Mouse (Mus musculus) embryonic facial prominence, embryonic 10.5 days (tissue): ENCODE measurements around the gene Arxes2. TPM values are rescaled to one million over a fixed set of nuclear protein-coding genes. Genes with fewer than 3 reads are reported as not detected.
A peak's percentile ranks its signal among the peaks of the same experiment; 100 is the strongest.
"Not testable (repeated sequence)": the region's sequence is repeated elsewhere in the genome, so short reads cannot be mapped to it uniquely, and the experiment has no call there.

ENCODE experiments used
- DNase-seq: peaks from one replicate; pipeline ENCODE4 v3.0.0-alpha.2; 2017; ENCODE audit warnings: low spot score
- H3K27ac ChIP-seq: fragments of 300-500 bp; sonication (generic); replicated peaks from 2 replicates; pipeline ENCODE4 v1.5.1; 2016; ENCODE audit warnings: mild to moderate bottlenecking
- H3K27me3 ChIP-seq: fragments of 300-500 bp; sonication (generic); replicated peaks from 2 replicates; pipeline ENCODE4 v1.6.1; 2016; ENCODE audit warnings: low read depth, mild to moderate bottlenecking; ENCODE audit not compliant: poor library complexity, severe bottlenecking
- H3K36me3 ChIP-seq: fragments of 300-500 bp; sonication (generic); replicated peaks from 2 replicates; pipeline ENCODE4 v1.6.1; 2016; ENCODE audit warnings: mild to moderate bottlenecking, moderate library complexity
- H3K4me1 ChIP-seq: fragments of 300-500 bp; sonication (generic); 2 replicates; pipeline ENCODE4 v1.6.1; 2016
- H3K4me3 ChIP-seq: fragments of 300-500 bp; sonication (generic); 2 replicates; pipeline ENCODE4 v1.5.1; 2016; ENCODE audit warnings: mild to moderate bottlenecking, moderate library complexity
- H3K9me3 ChIP-seq: fragments of 300-500 bp; sonication (generic); 2 replicates; pipeline ENCODE4 v1.6.1; 2016; ENCODE audit warnings: mild to moderate bottlenecking
- WGBS: fragments of 180-500 bp; shearing (Covaris S2); methylation state at CpG from one replicate; pipeline ENCODE4 v1.1.7; 2016; 5-methylcytosine and 5-hydroxymethylcytosine counted together
- polyA plus RNA-seq: library from polyadenylated mRNA; unstranded; fragments of >200 nt; fragmentation: Nextera tagmentation; extraction: Ambion mirVana; gene quantifications from 2 replicates; pipeline ENCODE4 v1.2.1, GENCODE M21; 2016

The Arxes2 gene
- 89.6 and 91.8 TPM in 2 replicates for polyA plus RNA-seq

DNA sequence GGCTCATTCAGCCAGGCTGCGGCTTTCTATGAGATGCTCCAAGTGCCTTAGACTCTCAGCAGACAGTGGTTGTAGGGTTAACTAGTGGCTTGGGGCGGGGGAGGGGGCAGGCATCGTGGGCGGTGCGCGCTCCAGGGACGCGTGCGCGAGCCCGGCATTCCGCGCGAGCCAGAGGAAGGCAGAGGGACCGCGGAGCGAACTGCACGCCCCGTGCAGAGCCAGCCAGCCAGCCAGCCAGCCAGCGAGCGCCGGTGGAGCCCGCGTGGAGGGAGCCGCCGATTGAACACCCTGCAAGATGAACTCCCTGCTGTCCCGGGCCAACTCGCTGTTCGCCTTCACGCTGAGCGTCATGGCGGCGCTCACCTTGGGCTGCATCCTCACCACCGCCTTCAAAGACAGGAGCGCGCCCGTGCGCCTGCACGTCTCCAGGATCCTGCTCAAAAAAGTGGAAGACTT, at the start of gene Arxes2:
Gene Arxes2 (plus strand): TSS at position 161 of the 456 bp plus-strand sequence.
- not testable (repeated sequence) for H3K36me3 ChIP-seq, DNase-seq, H3K4me1 ChIP-seq, H3K9me3 ChIP-seq
- H3K27ac ChIP-seq, result peak within 1 kb of the TSS; percentile 63
- WGBS, result 31% methylated on average over 23 of the region's 39 CpGs
- peak within 1 kb of the TSS; percentile 50 for H3K4me3 ChIP-seq
- H3K27me3 ChIP-seq, result peaks cover 12% of the 10 kb centered on the region; the same call in 1 of the 2 replicates

DNA sequence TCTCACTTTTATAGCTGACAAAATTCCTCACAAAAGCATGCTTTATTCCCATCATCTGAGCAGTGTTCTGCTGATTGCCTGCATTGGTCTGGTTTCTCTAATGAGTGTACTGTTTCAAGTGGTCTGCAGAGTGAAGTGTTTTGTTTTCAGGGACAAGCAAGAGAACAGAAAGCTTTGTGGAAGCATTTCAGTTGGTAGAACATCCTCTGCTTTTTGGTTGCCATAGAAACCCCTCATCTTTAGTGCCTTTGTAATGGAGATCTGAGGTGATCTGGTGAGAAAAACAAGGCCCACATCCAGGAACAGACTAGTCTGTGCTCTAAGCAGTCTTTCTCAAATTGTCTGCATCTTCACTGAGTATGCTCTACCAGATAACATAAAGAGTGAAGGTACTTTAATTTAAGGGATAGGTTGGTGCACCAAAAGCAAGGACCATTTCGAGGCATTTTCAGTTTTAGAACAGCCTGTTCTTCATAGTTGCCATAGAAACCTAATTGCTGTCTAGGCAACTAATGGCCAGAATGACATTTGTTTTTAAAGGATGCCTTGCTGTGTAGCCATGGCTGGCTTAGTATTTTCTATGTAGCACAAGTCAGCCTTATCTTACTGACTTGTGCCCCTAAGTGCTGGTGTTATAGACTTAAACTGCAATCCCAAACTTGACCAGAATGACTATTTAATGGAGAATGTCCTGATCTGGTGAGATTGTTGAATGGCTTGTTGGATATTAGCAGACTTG, 44.8 kb upstream of the Arxes2 start:
- no peak for DNase-seq
- H3K27me3 ChIP-seq, result peaks cover 3% of the 10 kb centered on the region; the same call in 1 of the 2 replicates
- no peak overlapping the region for H3K4me3 ChIP-seq
- H3K4me1 ChIP-seq, result no peaks in the 10 kb centered on the region
- no peak overlapping the region for H3K27ac ChIP-seq
- H3K9me3 ChIP-seq, result no peaks in the 10 kb centered on the region
- H3K36me3 ChIP-seq, result no peaks in the 10 kb centered on the region
- 67% methylated on average over 1 of the region's 1 CpGs for WGBS

DNA sequence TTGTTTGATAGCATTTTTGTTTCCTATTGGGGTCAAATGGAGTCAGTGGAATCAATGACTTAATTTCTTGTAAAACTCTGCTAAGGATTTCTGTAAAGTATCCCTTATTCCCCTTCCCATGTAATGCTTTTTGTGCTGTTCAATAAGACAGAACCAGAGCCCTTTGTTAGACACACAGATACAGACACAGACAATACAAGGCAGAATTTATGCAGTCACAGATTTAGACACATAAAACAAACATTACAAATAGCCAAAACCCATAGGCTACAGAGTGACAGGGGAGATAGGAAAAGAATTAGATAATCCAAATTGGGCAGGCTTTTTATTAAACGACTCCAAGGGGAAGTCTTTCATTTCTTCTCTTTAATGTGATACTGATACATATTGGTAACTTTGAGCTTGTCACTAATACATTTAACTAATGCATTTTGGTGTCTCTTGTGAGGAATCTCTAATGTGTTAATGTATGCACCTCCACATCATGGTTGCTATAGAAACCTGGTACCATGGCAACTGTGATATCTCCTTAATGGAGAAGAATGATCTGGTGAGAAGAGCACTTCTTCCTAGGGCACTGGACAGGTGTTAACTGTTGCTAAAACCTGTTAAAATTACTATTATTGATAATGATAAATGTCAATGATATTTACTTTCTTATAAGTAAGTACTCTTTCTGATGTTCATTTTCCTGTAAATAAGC, 36.5 kb upstream of the Arxes2 start:
- WGBS, result 89% methylated on average over 1 of the region's 1 CpGs
- Histone ChIP-seq H3K27me3 (no peaks in the 10 kb centered on the region), H3K27ac (no peak overlapping the region), H3K9me3 (no peaks in the 10 kb centered on the region), H3K4me1 (no peaks in the 10 kb centered on the region), H3K4me3 (no peak overlapping the region), H3K36me3 (no peaks in the 10 kb centered on the region)
- DNase-seq, result no peak

DNA sequence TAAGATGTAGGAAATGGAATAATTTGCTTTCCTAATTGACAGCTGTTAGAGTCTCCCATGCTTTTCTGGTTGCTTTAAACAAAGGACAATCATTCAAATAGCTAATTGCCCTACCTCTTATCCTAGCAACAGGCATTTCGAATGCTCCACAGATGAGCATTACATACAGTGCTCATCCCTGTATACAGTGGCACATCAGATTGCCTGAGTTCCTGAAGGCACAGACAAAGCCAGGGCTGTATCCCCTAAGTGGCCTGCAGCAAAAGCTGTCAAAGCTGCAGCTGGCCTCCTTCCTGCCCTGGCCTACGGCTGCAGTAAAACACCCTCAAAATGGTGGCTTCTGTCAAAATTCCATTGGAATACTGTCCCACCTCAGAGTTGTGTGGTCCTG, 35.9 kb upstream of the Arxes2 start:
- no peak overlapping the region for H3K27ac ChIP-seq
- 73% methylated on average over 2 of the region's 2 CpGs for WGBS
- no peak for DNase-seq

DNA sequence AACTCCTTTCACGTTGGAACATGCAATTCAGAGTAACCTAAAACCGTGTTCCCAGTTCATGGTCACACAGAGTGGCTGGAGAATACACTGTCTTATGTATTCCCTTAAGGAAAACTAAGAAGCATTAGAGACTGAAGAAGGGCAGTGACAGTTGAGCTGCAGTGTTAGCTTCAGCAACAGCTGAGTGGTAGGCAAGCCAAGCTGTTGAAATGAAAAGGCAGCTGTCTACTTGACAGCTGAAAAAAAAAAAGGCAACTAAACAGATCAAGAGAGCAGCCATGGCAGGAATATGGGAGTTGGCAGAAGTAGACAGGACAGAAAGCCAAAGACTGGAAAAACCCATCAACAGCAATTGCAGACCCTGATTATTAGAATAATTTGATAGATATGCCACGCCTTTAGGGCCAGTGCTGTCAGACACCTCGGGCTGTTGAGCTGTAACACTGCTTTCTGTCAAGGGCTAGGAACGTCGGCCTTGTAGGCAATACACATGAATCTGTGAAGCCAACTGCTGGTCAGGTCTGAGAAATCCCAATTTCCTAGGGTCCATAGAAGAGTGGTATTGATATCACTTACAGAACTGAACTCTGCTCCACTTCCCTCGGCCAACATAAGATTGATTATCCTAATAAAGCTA, 34.9 kb upstream of the Arxes2 start:
- Histone ChIP-seq H3K36me3 (no peaks in the 10 kb centered on the region), H3K9me3 (no peaks in the 10 kb centered on the region), H3K27ac (no peak overlapping the region), H3K27me3 (no peaks in the 10 kb centered on the region), H3K4me1 (no peaks in the 10 kb centered on the region), H3K4me3 (no peak overlapping the region)
- DNase-seq, result no peak
- 85% methylated on average over 7 of the region's 7 CpGs for WGBS

More for the DNA sequence above, 35.9 kb upstream of the Arxes2 start:
- Histone ChIP-seq H3K27me3 (no peaks in the 10 kb centered on the region), H3K4me3 (no peak overlapping the region), H3K4me1 (no peaks in the 10 kb centered on the region), H3K9me3 (no peaks in the 10 kb centered on the region), H3K36me3 (no peaks in the 10 kb centered on the region)

DNA sequence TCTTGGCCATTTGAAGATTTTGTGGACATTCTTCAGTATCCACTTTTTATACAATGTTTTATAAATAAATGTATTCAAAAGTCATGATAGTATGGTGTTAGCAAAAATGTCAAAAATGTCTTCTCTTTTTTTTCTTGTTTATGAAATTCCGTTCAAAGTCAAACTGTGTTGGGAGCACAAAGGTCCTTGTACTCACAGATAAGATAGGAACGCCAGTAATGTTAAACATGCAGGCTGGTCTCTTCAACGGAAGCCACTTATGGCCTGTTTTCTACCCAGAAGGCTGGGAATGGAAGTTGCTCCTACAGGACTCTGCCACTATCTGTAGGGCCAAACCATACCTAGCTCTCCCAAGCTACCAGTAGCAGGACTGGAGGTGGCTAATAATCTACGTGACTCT, 34.1 kb upstream of the Arxes2 start:
- Histone ChIP-seq H3K9me3 (no peaks in the 10 kb centered on the region), H3K27me3 (no peaks in the 10 kb centered on the region), H3K27ac (no peak overlapping the region), H3K4me3 (no peak overlapping the region), H3K36me3 (no peaks in the 10 kb centered on the region), H3K4me1 (no peaks in the 10 kb centered on the region)
- DNase-seq, result no peak
- 80% methylated on average over 4 of the region's 4 CpGs for WGBS

DNA sequence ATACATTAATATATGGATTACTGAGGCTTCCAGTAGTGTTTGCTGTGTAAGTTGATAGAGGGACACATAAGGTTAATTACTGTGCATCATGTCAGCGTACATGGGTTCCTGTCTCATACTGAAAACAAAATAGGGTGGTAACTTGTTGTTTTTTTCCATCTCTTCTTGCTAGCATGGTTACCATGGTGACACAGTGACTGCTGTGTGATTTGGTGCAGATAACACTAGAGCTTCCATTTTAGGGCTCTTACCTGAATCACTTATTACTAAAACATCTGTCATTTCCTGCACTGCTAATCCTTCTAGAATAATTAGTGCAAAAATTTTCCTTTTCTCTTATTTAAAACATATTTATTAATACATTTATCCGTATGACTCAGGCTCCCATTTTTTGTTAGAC, 31.3 kb upstream of the Arxes2 start:
- no peaks in the 10 kb centered on the region for H3K9me3 ChIP-seq
- no peak overlapping the region for H3K27ac ChIP-seq
- H3K4me1 ChIP-seq, result no peaks in the 10 kb centered on the region
- no peak overlapping the region for H3K4me3 ChIP-seq
- H3K36me3 ChIP-seq, result 0 out of 2 replicates have a peak, but pooled peaks cover 2% of the 10 kb centered on the region
- DNase-seq, result no peak
- H3K27me3 ChIP-seq, result no peaks in the 10 kb centered on the region
- WGBS, result 84% methylated on average over 2 of the region's 2 CpGs

DNA sequence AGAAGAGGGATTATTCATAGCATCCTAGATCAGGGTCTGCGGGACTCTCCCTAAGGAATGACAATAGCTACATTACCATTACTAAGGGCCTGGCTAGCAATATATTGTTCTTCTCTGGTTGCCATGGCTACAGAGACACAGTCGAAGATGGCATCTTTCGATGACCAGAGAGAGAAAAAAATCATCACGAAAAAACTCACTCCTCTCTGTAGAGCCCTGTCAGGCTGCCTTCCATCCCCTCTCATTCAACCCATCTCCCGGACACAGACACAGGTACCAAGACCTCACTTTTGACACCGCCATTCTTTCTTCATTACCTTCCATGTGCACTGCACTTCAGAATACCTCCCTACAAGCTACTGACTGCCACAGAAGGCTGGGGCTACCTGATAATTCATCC, 30.5 kb upstream of the Arxes2 start:
- WGBS, result 48% methylated on average over 6 of the region's 6 CpGs
- no peaks in the 10 kb centered on the region for H3K4me1 ChIP-seq
- H3K9me3 ChIP-seq, result no peaks in the 10 kb centered on the region
- H3K36me3 ChIP-seq, result 0 out of 2 replicates have a peak, but pooled peaks cover 2% of the 10 kb centered on the region
- no peak overlapping the region for H3K27ac ChIP-seq
- no peak overlapping the region for H3K4me3 ChIP-seq
- no peaks in the 10 kb centered on the region for H3K27me3 ChIP-seq
- DNase-seq, result no peak

DNA sequence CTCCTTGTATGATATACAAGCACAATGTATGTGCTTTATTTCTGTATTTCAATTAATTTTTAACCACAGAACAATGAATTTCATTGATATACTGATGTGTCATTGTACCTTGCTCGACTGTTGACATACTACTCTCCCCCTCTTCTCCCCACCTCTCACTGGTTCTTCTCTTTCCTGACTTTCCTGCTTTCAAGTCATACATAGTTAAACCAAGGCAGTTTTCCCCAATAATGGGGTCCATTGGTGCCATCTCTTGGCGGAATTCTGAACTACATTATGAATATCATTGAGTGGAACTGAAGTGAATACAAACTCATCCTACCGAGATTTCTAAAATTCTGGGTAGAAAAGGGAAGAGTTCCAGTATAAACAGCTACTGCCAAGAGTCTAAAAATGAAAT, 30.0 kb upstream of the Arxes2 start:
- 26% methylated on average over 3 of the region's 3 CpGs for WGBS
- no peak overlapping the region for H3K27ac ChIP-seq
- H3K36me3 ChIP-seq, result 0 out of 2 replicates have a peak, but pooled peaks cover 2% of the 10 kb centered on the region
- H3K4me1 ChIP-seq, result no peaks in the 10 kb centered on the region
- H3K4me3 ChIP-seq, result no peak overlapping the region
- H3K27me3 ChIP-seq, result no peaks in the 10 kb centered on the region
- H3K9me3 ChIP-seq, result no peaks in the 10 kb centered on the region
- no peak for DNase-seq

DNA sequence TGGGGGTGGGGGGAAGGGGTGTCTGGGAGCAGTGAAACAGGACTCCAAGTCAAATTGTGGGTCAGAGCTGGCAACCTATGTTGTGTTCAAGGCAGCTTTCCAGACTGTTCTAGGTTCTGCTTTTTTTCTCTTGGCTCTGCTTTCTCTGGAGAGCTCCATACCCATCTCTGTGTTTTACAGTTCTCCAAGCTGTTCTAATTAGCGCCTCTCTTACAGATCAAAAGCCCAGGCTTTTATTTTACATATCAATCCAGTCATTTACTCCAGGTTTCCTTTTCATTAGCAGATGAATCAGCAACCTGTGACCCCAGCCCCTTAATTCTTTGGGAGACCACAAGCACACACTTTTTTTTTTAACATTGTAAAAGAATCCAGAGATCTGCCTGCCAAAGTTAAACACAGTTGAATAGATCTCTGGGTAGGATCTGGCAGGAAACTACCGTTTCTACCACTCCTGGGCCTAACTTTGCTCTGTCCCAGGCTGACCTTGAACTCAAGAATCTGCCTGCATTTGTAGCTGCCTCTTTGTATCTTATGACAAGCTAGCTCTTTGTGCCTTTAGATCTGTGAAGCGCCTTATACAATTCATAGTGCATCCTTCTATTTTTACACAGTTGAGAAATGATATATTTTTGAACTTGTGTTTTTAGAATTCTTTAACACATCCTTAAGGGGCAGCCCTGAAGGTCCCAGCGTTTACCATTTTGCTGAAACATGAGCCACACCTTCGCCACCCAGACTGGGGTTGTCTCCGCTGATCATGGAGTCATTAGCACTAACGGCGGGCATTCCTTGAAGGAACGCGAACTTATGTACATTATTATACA, 19.8 kb upstream of the Arxes2 start:
- Histone ChIP-seq H3K27me3 (no peaks in the 10 kb centered on the region), H3K4me3 (no peak overlapping the region), H3K36me3 (peaks cover 5% of the 10 kb centered on the region; the same call in 1 of the 2 replicates), H3K27ac (no peak overlapping the region), H3K4me1 (no peaks in the 10 kb centered on the region), H3K9me3 (no peaks in the 10 kb centered on the region)
- no peak for DNase-seq
- WGBS, result 75% methylated on average over 10 of the region's 10 CpGs

DNA sequence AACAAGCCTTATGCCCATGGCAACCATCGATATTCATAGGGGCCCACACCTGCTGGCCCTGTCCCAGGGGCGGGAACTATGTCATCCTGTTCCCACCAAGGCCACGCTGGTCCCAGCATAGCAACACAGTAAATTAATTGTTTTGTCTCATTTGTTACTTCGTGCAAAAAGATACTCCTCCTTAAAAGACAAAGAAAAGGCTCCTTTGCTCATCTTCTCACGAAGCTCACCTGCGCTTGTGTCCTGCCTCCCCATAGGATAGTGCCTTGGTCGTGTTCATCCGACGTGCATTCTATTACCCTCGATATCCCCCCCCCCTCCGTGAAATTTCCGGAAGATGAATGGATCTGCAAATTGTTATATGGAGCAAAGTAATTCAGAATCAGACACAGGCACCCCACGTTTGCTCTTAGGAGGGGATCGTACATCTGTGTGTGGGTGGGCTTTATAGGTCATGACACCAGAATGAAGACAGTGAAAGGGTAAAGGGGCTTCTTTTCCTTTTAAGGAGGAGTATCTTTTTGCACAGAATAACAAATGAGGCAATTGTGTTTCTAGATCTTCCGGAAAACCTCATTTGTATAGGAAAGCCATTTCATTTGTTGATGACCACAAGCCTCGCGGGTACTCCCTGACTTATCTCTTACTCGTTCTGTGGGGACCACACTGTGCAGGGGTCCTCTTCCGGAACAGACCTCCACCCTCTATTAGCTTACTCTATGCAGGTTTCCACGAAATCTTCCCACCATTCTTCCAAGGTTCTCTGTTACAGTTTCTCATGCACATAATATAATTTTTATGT, 19.0 kb upstream of the Arxes2 start:
- DNase-seq, result no peak
- Histone ChIP-seq H3K27ac (no peak overlapping the region), H3K36me3 (peaks cover 5% of the 10 kb centered on the region; the same call in 1 of the 2 replicates), H3K27me3 (no peaks in the 10 kb centered on the region), H3K9me3 (no peaks in the 10 kb centered on the region), H3K4me3 (no peak overlapping the region), H3K4me1 (no peaks in the 10 kb centered on the region)
- 63% methylated on average over 20 of the region's 20 CpGs for WGBS
